Mouse (Mus musculus) stomach, embryonic 14.5 days (tissue): ENCODE results near the gene Gsdme. TPM values are rescaled to one million over a fixed set of nuclear protein-coding genes. Genes with fewer than 3 reads are reported as not detected.

Experiments
- ATAC-seq: fragments of 200-750 bp; cut with Nextera tagmentation; 2 replicates; pipeline ENCODE4 v1.8.0; 2017; ENCODE audit warnings: low read depth, moderate TSS enrichment; ENCODE audit not compliant: insufficient number of reproducible peaks, insufficient read depth, low FRiP score
- H3K27ac ChIP-seq: fragments of 300-500 bp; sonication (generic); 2 replicates; pipeline ENCODE4 v1.5.1; 2014; ENCODE audit warnings: mild to moderate bottlenecking, low read length, moderate library complexity, mixed read lengths
- H3K27me3 ChIP-seq: fragments of 300-500 bp; sonication (generic); 2 replicates; pipeline ENCODE4 v1.6.1; 2014; ENCODE audit warnings: low read length, control low read depth, mixed read lengths; ENCODE audit not compliant: control insufficient read depth, insufficient read depth
- H3K36me3 ChIP-seq: fragments of 300-500 bp; sonication (generic); 2 replicates; pipeline ENCODE4 v1.6.1; 2014; ENCODE audit warnings: mild to moderate bottlenecking, control low read depth, low read length, moderate library complexity, mixed read lengths; ENCODE audit not compliant: control insufficient read depth, insufficient read depth
- H3K4me1 ChIP-seq: fragments of 300-500 bp; sonication (generic); 2 replicates; pipeline ENCODE4 v1.6.1; 2014; ENCODE audit warnings: low read length, control low read depth, mixed read lengths; ENCODE audit not compliant: control insufficient read depth, insufficient read depth
- H3K4me2 ChIP-seq: fragments of 300-500 bp; sonication (generic); replicated peaks from 2 replicates; pipeline ENCODE4 v1.6.1; 2014; ENCODE audit warnings: low read depth, low read length, control low read depth
- H3K4me3 ChIP-seq: fragments of 300-500 bp; sonication (generic); 2 replicates; pipeline ENCODE4 v1.5.1; 2014; ENCODE audit warnings: low read depth, low read length, control low read depth
- H3K9ac ChIP-seq: fragments of 300-500 bp; sonication (generic); replicated peaks from 2 replicates; pipeline ENCODE4 v1.6.1; 2014; ENCODE audit warnings: low read depth, mild to moderate bottlenecking, control low read depth, low read length, moderate library complexity, mixed read lengths
- H3K9me3 ChIP-seq: fragments of 300-500 bp; sonication (generic); 2 replicates; pipeline ENCODE4 v1.6.1; 2016; ENCODE audit warnings: low read depth, low read length, control low read depth; ENCODE audit not compliant: control insufficient read depth
- WGBS: fragments of 180-500 bp; shearing (Covaris S2); extraction: QIAGEN DNeasy Blood & Tissue Kit; methylation state at CpG from one replicate; pipeline ENCODE4 v1.1.7; 2014; 5-methylcytosine and 5-hydroxymethylcytosine counted together
- polyA plus RNA-seq: library from polyadenylated mRNA; unstranded; fragments of >200 nt; fragmentation: Nextera tagmentation; extraction: Ambion mirVana; gene quantifications from 2 replicates; pipeline ENCODE4 v1.2.1, GENCODE M21; 2014

Gene Gsdme
- polyA plus RNA-seq = 38.3 and 38.6 TPM in 2 replicates

- Histone ChIP-seq H3K4me1 (peaks cover 4% of the 10 kb centered on the region; the same call in 1 of the 2 replicates), H3K36me3 (no peaks in the 10 kb centered on the region), H3K4me2 (no peak within 1 kb of the TSS), H3K27me3 (no peaks in the 10 kb centered on the region), H3K27ac (no peak within 1 kb of the TSS), H3K4me3 (no peak within 1 kb of the TSS), H3K9me3 (no peaks in the 10 kb centered on the region), H3K9ac (no peak within 1 kb of the TSS)
- no peak for ATAC-seq
- 75% methylated on average over 6 of the region's 6 CpGs for WGBS
Measured at GRCm38 (mm10) chr6:50263670-50264069, at the start of gene Gsdme. Gene Gsdme, minus strand, starts transcription at chr6:50263862.

GRCm38 (mm10) chr6:50312647-50313046 lies 49.0 kb upstream of the Gsdme start:
- Histone ChIP-seq H3K27me3 (no peaks in the 10 kb centered on the region), H3K9me3 (no peaks in the 10 kb centered on the region), H3K36me3 (no peaks in the 10 kb centered on the region), H3K4me1 (no peaks in the 10 kb centered on the region), H3K4me2 (no peak overlapping the region), H3K4me3 (no peak overlapping the region), H3K9ac (no peak overlapping the region), H3K27ac (no peak overlapping the region)
- WGBS = 36% methylated on average over 4 of the region's 4 CpGs
- ATAC-seq = 0 out of 2 replicates have a peak, but pooled peaks have one; percentile 61

- no peak for ATAC-seq
- Histone ChIP-seq H3K27ac (no peak overlapping the region), H3K27me3 (no peaks in the 10 kb centered on the region), H3K4me2 (no peak overlapping the region), H3K9me3 (no peaks in the 10 kb centered on the region), H3K9ac (no peak overlapping the region), H3K4me1 (no peaks in the 10 kb centered on the region), H3K4me3 (no peak overlapping the region), H3K36me3 (no peaks in the 10 kb centered on the region)
- WGBS = 29% methylated on average over 6 of the region's 6 CpGs
Measured at GRCm38 (mm10) chr6:50309019-50309418, 45.4 kb upstream of the Gsdme start.

- no peak overlapping the region for H3K27ac ChIP-seq
- no peak overlapping the region for H3K9ac ChIP-seq
- no peaks in the 10 kb centered on the region for H3K36me3 ChIP-seq
- H3K27me3 ChIP-seq = no peaks in the 10 kb centered on the region
- H3K4me2 ChIP-seq = no peak overlapping the region
- no peak for ATAC-seq
- 83% methylated on average over 4 of the region's 4 CpGs for WGBS
- H3K4me1 ChIP-seq = no peaks in the 10 kb centered on the region
- no peak overlapping the region for H3K4me3 ChIP-seq
- no peaks in the 10 kb centered on the region for H3K9me3 ChIP-seq
Measured at GRCm38 (mm10) chr6:50306625-50307024, 43.0 kb upstream of the Gsdme start.

GRCm38 (mm10) chr6:50304949-50305491 lies 41.4 kb upstream of the Gsdme start:
- 58% methylated on average over 4 of the region's 4 CpGs for WGBS
- Histone ChIP-seq H3K36me3 (no peaks in the 10 kb centered on the region), H3K4me1 (no peaks in the 10 kb centered on the region), H3K27ac (no peak overlapping the region), H3K4me2 (no peak overlapping the region), H3K9ac (no peak overlapping the region), H3K27me3 (no peaks in the 10 kb centered on the region), H3K4me3 (no peak overlapping the region), H3K9me3 (no peaks in the 10 kb centered on the region)
- ATAC-seq = no peak

GRCm38 (mm10) chr6:50301121-50301520 lies 37.5 kb upstream of the Gsdme start:
- 88% methylated on average over 7 of the region's 7 CpGs for WGBS
- Histone ChIP-seq H3K4me1 (no peaks in the 10 kb centered on the region), H3K36me3 (no peaks in the 10 kb centered on the region), H3K4me3 (no peak overlapping the region), H3K9me3 (no peaks in the 10 kb centered on the region), H3K27ac (no peak overlapping the region), H3K4me2 (no peak overlapping the region), H3K9ac (no peak overlapping the region), H3K27me3 (no peaks in the 10 kb centered on the region)
- no peak for ATAC-seq

- ATAC-seq = no peak
- Histone ChIP-seq H3K27me3 (no peaks in the 10 kb centered on the region), H3K4me2 (no peak overlapping the region), H3K9me3 (no peaks in the 10 kb centered on the region), H3K4me1 (no peaks in the 10 kb centered on the region), H3K27ac (no peak overlapping the region), H3K9ac (no peak overlapping the region), H3K36me3 (no peaks in the 10 kb centered on the region), H3K4me3 (no peak overlapping the region)
- 78% methylated on average over 6 of the region's 6 CpGs for WGBS
Measured at GRCm38 (mm10) chr6:50300622-50301021, 37.0 kb upstream of the Gsdme start.

GRCm38 (mm10) chr6:50299071-50299470 lies 35.4 kb upstream of the Gsdme start:
- no peak overlapping the region for H3K27ac ChIP-seq
- no peak overlapping the region for H3K4me2 ChIP-seq
- H3K4me3 ChIP-seq = no peak overlapping the region
- H3K4me1 ChIP-seq = no peaks in the 10 kb centered on the region
- no peak for ATAC-seq
- no peak overlapping the region for H3K9ac ChIP-seq
- no peaks in the 10 kb centered on the region for H3K36me3 ChIP-seq
- H3K27me3 ChIP-seq = no peaks in the 10 kb centered on the region
- WGBS = 79% methylated on average over 7 of the region's 7 CpGs
- no peaks in the 10 kb centered on the region for H3K9me3 ChIP-seq

GRCm38 (mm10) chr6:50297671-50298070 lies 34.0 kb upstream of the Gsdme start:
- H3K4me1 ChIP-seq = no peaks in the 10 kb centered on the region
- ATAC-seq = no peak
- H3K4me3 ChIP-seq = no peak overlapping the region
- no peak overlapping the region for H3K27ac ChIP-seq
- no peaks in the 10 kb centered on the region for H3K9me3 ChIP-seq
- 87% methylated on average over 9 of the region's 9 CpGs for WGBS
- H3K27me3 ChIP-seq = no peaks in the 10 kb centered on the region
- H3K9ac ChIP-seq = no peak overlapping the region
- no peaks in the 10 kb centered on the region for H3K36me3 ChIP-seq
- H3K4me2 ChIP-seq = no peak overlapping the region
